Mouse (Mus musculus) T-cell, adult 2 months (primary cell): ENCODE data around the gene Lin37.
A peak's percentile ranks its signal among the peaks of the same experiment; 100 is the strongest.

Experiments
- DNase-seq: peaks from one replicate; pipeline ENCODE4 v3.0.0; 2022; ENCODE audit warnings: low spot score

Lin37 gene

DNA sequence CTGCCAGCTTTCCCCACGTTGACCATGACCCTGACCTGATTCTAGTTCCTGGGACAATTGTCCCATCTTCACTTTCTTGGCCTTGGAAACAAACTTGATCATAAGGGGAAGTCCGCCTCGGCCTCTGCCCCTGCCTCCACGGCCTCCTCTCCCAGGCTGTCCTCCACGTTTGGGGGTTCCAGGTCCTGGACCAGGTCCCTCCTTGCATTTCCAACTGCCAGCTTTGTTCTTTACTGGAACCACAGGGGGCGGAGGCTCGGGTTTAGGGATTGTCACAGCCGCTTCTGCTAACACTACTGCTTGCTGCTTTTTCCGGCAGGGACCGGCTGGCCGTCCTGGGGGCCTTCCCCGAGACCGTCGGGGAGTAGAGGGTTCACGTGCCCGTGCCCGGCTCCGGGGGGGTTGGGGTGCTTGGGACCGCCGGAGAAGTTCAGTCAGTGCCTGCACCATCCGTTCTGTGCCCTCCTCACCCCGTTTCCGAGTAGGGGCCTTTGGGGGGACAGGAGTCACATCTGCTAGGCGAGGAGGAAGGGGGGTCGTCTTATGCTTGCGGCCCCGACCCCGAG lies 26.9 kb upstream of the Lin37 start:
- DNase-seq: no peak

DNA sequence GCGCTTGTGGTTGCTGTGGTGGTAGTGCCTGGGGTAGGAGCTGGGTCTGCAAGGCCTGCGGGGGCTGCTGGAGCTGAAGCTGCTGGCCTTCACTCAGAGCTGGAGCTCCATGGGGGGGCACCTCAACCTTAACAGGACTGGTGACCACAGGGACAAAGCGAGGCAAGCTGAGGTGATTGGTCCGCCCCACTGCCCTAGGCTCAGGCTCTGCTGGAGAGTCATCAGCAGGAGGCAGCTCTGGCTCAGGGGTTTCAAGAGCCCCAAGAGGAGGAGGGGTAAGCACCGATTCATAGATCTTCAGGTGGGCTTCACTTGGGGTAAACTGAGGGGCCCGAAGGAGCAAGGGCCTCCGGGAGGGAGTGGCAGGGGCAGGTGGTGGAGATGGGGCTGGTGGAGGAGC lies 25.5 kb upstream of the Lin37 start:
- no peak for DNase-seq

DNA sequence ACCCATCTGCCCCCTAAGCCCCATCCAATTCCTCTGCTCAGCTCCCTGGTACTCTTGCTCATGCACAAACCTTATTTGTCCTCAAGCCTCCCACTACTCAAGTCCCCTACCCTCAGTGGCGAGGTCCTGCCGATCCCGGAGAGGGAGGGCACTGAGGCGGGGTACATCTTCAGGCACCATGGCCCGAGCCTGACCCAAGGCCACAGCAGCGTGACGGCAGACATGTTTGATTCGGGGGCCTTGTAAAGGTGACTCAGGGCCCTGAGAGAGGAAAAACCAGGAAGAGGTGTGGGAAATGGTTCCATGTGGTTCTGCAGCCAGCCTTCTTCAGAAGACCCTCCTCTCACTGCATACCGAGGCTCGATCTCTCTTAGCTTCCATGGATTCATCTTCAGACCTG lies 24.7 kb upstream of the Lin37 start:
- DNase-seq: no peak

DNA sequence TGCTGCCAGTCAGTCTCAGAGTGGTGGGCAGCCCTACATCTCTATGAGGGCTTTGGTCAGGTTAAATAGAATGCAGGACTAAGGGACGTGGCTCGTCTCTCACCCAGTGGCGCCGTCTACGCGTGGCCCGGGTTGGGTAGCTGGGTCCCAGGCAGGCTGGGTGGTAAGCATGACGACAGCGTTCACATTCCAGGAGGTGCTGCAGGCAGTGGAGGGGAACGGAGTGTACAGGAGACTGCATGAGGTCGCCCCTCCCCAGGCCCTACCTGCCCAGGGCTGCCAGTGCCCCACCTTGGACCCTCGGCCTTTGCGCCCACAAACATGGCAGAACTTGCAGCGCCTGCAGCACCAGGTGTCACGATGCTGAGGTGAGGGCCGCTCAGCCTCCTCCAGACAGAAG lies 21.9 kb upstream of the Lin37 start:
- DNase-seq: no peak

DNA sequence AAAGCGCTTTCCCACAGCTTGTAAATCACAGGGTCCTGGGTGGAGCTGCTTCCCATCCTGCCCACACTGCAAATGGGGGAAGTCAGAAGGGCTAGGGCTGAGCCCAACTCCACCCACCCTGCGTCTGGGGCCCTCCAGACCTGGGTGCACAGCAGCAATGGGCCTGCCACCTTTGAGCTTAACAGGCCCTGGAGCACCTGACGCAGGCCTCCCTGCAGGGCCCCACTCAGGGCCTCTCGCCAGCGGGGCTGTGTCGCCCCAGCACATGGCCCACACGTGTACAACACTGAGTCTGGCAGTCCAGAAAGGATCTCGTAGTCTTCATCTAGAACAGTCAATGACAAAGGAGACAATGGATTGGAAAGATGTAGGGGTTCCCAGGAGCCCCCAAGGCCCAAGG lies 20.3 kb upstream of the Lin37 start:
- DNase-seq: no peak

DNA sequence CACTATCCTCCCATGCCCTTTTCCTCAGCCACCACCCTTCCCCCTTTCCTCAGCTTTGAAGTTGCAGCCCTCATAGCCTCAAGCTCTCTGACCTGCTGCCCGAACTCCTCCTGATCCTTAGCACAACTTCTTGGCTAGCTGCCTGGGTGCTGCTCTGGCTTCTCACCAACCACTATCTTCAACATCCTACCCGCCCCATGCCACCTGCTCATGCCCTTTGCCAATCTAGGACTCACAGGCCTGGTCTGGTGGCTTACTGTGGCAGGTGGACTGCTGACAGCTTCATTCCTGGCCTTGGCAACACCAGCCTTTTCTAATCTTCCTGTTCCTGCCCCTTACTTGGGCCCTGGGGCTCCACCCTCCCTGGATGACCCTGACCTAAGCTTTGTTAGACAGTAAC lies 13.3 kb upstream of the Lin37 start:
- no peak for DNase-seq

DNA sequence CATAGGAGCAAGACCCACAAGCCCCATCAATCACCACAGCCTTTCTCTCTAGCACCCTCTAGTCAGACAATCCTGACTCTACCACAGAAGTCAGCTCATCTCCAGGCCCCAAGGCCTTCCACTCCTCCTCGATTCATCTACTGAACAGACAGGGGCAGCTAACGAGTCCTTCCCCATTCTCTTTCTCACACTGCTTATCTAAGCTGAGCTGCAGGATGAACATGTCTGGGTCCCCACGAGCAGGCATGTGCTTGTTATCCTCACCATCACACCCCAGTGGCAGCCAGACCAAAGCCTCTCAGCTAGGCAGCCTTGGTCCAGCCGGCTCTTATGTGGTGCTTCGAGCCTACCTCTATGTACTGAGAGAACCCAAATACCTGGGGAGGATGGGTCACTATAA lies 12.8 kb upstream of the Lin37 start:
- DNase-seq: no peak

DNA sequence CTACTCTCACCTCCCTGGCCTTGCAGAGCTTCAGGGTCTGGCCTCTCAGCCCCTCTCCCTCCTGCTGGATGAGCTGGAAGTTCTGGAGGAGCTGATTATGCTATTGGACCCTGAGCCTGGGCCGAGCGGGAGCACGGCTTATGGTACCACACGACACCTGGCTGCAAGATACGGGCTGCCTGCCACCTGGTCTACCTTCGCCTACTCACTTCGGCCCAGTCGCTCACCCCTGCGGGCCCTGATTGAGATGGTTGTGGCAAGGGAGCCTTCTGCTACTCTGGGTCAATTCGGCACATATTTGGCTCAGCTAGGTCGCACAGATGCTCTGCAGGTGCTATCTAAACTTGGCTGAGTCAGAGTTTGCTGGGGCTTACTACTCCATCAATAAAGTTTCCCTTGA lies 7.9 kb upstream of the Lin37 start:
- no peak for DNase-seq

DNA sequence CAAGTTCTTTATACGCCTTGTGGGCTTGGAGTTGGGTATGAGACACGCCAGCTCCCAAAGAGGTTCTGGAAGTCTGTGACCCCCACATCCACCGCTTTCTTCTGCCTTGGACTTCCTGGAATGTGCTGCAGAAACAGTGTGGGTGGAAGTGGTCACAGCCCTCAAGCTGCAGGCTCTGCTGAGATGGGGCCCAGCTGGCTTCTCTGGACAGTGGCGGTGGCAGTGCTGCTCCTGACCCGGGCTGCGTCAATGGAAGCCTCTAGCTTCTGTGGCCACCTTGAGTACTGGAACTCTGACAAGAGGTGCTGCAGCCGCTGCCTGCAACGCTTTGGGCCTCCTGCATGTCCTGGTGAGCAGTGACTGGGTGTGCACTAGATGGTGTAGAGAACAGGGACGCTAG lies 6.4 kb upstream of the Lin37 start:
- no peak for DNase-seq

DNA sequence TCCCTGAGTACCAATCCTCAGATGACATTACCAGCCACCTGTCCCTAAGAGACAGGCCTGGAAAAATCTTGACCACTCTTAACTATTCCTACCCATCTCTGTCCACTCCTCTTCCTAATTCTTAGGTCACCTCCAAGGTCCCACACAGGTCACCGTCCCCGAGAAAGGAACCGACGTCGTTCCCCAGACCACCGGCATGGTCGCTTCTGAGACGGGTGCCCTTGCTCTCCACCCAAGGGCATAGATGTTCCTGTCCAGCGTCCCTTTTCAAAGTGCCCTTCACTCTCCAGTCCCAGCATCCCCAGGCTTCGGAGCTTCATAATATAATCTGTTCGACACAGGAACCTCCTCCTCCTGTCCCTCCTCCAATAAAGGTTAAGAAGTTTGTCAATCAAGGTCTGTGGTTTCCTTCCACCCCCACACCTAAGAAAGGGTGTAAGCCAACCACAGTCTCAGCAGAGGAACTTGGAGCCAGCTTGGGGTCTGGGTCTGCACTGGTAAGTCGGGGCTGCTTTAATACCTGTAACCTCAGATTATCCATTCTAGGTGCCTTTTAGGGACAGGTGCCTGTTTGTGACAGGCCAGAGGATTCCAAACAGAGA lies 5.4 kb upstream of the Lin37 start, which contains the start of gene Igflr1:
Gene Igflr1 (plus strand): TSS at position 458 of the 602 bp plus-strand sequence.
- DNase-seq: peak; percentile 29

DNA sequence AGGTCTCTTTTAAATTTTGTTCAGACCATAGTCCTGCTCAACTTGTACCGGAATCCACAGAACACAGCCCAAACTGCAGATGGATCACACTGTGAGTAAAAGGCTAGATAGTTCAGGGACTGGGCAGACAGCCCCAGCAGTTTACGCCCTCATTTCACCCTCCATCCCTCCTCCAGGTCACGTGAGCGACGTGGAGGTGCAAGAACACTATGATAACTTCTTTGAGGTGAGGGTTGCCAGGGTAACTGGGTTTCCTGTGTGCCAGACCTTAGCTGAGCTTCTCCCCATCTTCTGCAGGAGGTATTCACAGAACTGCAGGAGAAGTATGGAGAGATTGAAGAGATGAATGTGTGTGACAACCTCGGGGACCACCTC lies 4.3 kb upstream of the Lin37 start:
- peak; percentile 84 for DNase-seq

DNA sequence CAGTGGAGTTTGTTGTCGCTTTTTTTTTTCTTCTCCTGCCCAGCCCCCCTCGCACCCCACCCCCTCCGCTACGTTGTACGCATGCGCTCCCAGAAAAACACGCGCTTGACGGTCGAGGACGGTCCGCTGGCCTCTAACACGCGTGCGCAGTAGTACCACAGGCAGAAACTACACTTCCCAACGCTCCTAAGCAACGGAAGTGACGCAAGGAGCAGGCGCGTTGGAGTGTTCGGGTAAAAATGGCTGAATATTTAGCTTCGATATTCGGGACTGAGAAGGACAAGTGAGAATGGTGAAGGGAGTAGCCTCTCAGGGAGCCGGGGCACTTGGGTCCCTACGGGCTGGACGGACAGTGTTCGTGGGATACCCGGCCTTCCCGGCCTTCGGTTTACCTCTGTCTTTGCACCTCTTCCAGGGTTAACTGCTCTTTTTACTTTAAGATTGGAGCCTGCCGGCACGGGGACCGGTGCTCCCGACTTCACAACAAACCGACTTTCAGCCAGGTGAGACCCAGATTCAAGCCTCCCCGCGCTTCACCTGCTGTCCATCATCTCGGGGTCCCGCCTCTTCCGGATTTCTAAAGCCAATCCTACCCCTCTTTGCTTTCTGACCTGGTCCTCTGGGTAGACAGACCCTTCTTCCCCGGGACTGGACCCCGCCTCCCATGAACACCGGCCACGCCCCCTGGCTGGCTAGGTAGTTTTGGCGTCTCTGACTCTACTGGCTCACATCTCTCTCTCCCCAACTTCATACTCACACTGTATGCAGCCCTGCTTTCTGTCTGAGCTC lies 3.7 kb upstream of the Lin37 start, which contains the start of the genes U2af1l4, Gm49396 and Psenen:
Gene U2af1l4 (plus strand): TSS at position 185 of the 789 bp plus-strand sequence.
Gene Gm49396 (plus strand): TSS at position 228 of the 789 bp plus-strand sequence.
Gene Psenen (minus strand): TSS at position 511 of the 789 bp plus-strand sequence.
- peak; percentile 96 for DNase-seq

DNA sequence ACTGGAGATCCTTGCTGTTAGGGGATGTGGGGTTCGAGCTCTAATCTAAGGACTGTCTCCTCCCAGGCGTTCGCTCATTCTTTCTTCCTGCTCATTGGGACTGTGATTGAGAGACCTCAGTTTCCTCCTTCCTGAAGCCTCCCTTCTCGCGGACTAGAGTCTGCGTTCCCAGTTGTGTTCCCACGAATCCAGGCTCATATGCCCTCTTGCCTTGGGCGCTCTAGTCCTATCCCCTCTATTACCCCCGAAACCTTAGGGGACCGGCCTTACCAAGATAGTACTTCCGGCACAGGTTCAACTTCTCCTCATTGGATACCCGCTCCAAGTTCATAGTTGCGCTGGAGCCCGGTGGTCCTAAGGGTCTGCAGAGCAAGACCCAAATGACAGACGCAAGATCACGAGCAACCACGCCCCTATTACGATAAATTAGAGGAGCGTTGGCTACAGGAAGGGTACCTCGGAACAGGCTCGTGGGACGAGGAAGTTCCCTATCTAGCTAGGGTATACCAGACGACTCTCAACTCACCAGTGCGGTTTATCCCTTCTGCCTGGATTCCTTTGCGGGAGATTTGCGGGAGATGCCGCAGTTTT lies 3.0 kb upstream of the Lin37 start:
- DNase-seq: no peak

DNA sequence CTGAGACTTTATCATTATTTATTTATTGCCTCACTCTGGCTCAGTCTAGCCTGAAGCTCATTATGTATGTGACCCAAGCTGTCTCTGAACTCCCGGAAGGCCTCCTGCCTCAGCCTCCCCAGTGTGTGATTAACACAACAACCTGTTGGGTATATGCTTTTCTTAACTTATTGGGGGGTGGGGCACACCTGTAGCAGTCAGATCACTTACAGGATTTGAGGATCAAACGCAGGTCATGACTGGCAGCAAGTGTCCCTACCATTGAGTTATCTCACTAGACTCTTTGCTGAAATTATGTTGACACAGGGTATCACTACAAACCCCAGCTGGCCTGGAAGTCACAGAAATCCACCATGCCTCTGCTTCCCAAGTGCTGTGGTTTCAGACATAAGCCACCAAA lies 658 bp upstream of the Lin37 start:
- DNase-seq: no peak

DNA sequence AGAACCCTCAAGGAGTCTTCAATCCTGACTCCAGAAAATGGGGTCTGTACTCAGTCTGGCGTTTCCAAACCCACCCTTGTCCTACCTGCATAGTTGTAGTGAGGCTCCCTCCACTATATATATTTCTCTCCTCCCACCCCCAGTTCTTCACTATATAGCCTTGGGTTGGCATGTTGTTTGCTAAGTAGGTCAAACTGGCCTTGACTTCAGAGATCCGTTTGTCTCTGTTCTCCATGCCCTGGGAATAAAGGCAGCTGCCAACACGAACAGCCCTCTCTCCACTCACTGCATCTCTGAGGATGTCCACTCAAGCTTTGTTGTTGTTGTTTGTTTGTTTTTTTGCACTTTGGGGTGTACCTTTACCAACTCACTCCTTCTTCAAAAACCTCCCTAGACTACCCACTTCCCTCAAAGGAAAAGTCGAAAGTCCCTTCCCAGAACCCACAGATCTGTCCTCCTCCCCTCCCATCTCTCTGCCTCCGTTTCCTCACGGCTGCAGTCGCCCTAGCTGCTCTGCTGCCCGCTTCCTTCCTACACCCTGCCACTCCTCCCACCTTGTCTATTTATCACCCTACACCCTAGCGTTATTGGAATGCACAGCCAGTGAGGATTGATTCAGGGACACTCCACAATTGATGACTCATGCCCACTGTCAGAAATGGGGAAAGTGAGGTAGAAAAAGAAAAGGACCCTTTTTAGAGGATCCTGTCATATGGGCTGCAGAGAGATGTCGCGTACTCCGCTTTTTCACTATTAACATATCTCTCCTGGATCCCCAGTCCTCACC lies 789 bp downstream of the Lin37 start:
- DNase-seq: no peak

DNA sequence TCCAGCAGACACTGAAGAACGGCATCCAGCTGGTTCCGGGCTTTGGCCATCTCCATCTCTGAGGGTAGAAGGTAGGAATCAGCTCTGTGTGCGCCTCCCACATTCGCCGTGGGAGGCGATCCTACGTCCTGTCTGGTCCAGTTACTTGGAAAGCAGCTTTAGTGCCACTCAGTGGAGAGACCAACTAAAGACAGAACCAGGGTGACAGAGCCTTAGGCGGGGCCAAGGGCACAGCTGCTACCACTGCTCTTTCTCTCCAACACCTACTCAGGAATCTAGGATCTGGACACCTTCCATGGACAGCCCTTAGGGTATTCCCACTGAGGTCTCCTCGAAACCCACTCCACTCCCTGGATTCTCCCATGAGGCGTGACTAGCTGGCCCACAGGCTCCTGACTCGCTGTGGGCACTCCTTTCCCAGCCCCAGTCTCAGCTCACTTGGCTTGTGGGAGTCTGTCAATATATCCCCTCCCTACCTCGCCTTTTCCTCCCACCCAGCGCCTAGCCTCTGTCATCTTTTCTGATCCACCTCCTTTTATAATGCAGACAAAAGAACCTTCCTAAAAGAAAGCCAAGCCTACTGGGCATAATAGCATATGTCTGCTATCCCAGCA lies 1.6 kb downstream of the Lin37 start:
- no peak for DNase-seq

DNA sequence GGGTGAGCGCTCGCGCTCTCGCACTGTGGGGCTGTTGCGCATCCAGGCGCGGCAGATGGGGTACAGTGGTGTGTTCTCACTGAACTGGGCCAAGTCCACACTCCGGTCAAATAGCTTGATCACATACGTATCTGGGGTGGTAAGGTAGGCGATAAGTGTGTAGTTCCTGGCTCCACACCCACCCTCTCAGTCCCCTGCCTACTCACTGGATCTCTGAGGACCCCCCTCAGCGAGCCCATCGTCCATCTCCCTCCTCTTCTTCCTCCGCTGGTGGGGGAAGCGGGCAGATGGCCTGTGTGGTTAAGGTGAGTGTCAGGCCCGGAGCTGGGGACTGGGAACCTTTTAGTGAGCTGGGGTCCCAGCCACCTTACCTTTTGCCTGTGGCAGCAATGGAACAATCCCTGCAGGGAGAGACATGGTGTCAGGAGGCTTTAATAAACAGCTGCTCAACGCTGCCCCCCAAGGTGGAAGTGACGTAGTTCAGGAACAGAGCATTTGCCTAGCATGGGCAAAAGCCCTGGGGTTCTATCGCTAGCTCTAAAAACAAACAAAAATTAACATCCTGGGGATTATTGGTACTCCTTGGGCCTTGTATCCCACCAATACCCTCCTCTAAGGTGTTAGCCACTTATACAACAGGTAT lies 2.6 kb downstream of the Lin37 start:
- peak; percentile 29 for DNase-seq

DNA sequence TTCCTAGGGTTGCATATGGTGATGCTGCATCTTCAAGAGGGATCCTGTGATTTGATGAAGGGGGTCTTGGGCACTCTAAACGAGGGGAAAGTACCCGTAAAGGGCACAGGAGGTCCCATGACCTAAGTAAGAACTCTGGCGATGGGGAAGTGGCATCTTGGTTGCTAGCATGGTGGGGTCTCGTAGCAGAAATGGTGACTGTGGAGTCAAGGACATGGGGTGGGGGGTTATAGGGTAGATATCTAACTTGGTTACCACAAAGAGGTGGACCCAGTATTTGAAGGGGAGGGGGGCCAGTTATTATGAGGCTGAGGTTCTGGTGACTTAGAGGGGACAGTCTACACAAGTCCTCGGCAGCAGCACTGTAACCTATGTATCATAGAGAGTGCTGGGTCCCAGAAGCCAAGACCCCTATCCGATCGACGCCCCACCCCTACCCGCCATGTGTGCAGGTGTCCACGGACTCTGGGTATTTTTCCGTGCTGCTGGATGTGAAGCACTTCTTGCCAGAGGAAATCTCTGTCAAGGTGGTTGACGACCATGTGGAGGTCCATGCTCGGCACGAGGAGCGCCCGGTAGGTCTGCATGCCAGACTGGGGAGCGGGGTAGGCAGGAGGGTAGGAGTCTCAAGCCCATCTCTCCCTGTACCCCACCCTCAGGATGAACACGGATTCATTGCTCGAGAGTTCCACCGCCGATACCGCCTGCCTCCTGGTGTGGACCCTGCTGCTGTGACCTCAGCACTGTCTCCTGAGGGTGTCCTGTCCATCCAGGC lies 5.6 kb downstream of the Lin37 start:
- no peak for DNase-seq

DNA sequence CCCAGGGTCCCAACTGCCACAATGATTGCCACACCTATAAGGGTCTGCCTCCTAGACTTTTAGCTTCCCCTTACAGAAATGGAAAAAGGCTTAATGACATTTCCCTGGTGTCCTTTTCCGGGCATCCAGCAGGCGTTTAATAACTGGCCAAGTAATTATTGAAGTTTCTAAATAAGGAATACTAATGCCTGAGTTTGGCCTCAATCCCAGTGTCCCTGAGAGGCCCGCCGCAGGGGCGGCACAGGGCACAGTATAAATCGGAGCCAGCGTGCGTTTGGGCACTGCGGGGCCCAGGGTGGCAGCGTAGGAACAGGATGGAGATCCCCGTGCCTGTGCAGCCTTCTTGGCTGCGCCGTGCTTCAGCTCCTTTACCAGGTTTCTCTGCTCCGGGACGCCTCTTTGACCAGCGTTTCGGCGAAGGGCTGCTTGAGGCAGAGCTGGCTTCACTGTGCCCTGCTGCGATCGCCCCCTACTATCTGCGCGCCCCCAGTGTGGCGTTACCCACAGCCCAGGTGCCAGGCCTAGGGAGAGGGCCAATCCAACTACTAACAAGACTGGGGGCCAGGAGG lies 6.5 kb downstream of the Lin37 start:
- DNase-seq: no peak
